Mouse (Mus musculus): ENCODE results near the gene Pdss2.

DNA sequence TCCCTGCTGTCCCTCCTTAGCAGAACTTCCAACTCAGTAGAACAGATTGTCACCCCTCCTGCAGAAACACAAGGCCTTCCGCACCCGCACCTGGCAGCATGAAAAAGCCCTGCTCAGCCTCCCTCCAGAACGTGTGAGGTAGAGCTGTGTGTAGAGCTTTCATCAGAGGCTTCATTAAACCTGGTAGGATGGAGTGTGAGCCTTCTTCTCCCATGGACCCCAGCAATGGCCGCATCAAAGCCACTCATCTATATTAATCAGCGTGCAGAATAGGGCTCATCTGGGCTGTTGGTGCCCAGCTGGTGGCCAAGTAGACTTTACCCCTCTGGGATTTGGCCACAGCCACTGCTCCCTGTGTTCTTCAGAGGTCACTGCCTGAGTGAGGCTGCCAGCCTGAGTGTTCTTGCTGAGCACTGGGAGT is 142.2 kb downstream of the Pdss2 start:
- TF ChIP-seq POLR2A (IDR thresholded peaks at IDR 0.05; ENCODE audit: borderline replicate concordance, extremely low read depth, low read depth, low read length) (no peak), CTCF (IDR thresholded peaks at IDR 0.05; ENCODE audit: insufficient read depth, low read length) (no peak)

All from lung, adult 2 months (tissue).